Mouse (Mus musculus) ES-E14 (cell line): ENCODE data around the gene Ms4a6c.

Source experiments
- CHD2 ChIP-seq: IDR thresholded peaks from 2 replicates; pipeline ENCODE4 v1.6.1; 2014; ENCODE audit warnings: mild to moderate bottlenecking, low read depth, low read length, inconsistent platforms
- HCFC1 ChIP-seq: IDR thresholded peaks from 2 replicates; pipeline ENCODE4 v1.6.1; 2012; ENCODE audit warnings: low read length, inconsistent platforms, borderline replicate concordance; ENCODE audit not compliant: insufficient read depth
- ZNF384 ChIP-seq: IDR thresholded peaks from 2 replicates; pipeline ENCODE4 v1.6.1; 2012; ENCODE audit warnings: low read depth, low read length, inconsistent platforms

DNA sequence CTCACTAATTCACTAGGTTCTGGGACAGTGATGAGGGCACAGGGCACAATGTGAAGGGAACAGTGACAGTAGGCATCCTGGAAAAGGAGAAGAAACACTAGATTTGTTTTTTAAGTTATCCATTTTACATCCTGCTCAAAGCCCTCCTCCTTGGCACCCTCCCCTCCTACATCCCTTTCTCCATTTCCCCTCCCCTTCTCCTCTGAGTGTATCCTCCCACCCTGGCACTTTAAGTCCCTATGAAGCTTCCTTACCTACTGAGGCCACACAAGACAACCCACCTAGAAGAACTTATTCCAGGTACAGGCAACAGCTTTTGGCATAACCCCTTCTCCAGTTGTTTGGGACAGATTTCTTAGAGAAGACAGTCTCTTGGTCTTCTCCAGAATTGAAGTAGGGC lies 47.1 kb downstream of the Ms4a6c start, which contains the start of gene Ms4a6b:
- no peak for TF ChIP-seq HCFC1
- no peak for TF ChIP-seq ZNF384
- TF ChIP-seq CHD2 = no peak
